Mouse (Mus musculus) liver, adult 2 months (tissue): Measurements from ENCODE around the gene Gaa. TPM values are rescaled to one million over a fixed set of nuclear protein-coding genes. Genes with fewer than 3 reads are reported as not detected.
"Not testable (repeated sequence)": the region's sequence is repeated elsewhere in the genome, so short reads cannot be mapped to it uniquely, and the experiment has no call there.

Experiments used
- DNase-seq: peaks from one replicate; pipeline ENCODE4 v3.0.0-alpha.2; 2011; ENCODE audit warnings: low read depth, low spot score; ENCODE audit errors: extremely low read depth
- H3K27ac ChIP-seq: fragments of 200-500 bp; replicated peaks from 2 replicates; pipeline ENCODE4 v1.5.1; 2012; ENCODE audit warnings: low read depth, mild to moderate bottlenecking, control low read depth, inconsistent platforms, low read length; ENCODE audit not compliant: insufficient read depth
- H3K27me3 ChIP-seq: fragments of 200-500 bp; 2 replicates; pipeline ENCODE4 v1.6.1; 2012; ENCODE audit warnings: mild to moderate bottlenecking, moderate library complexity, low read length, inconsistent platforms; ENCODE audit not compliant: control insufficient read depth, insufficient read depth
- H3K36me3 ChIP-seq: fragments of 200-500 bp; 2 replicates; pipeline ENCODE4 v1.6.1; 2012; ENCODE audit warnings: low read length, inconsistent platforms; ENCODE audit not compliant: control insufficient read depth, insufficient read depth
- H3K4me1 ChIP-seq: fragments of 200-500 bp; 2 replicates; pipeline ENCODE4 v1.6.1; 2011; ENCODE audit warnings: low read length; ENCODE audit not compliant: control insufficient read depth, insufficient read depth
- H3K4me3 ChIP-seq: fragments of 200-500 bp; 2 replicates; pipeline ENCODE4 v1.5.1; 2011; ENCODE audit warnings: low read depth, mild to moderate bottlenecking, control low read depth, low read length, moderate library complexity; ENCODE audit not compliant: insufficient read depth
- H3K79me2 ChIP-seq: fragments of 200-500 bp; 2 replicates; pipeline ENCODE4 v1.6.1; 2012; ENCODE audit warnings: inconsistent platforms, mild to moderate bottlenecking, low read length, moderate library complexity; ENCODE audit not compliant: control insufficient read depth, insufficient read depth
- H3K9ac ChIP-seq: fragments of 200-500 bp; 2 replicates; pipeline ENCODE4 v1.6.1; 2012; ENCODE audit warnings: low read depth, mild to moderate bottlenecking, control low read depth, inconsistent platforms, low read length
- CTCF ChIP-seq: fragments of 200-500 bp; IDR thresholded peaks from 2 replicates; pipeline ENCODE4 v1.5.1; 2011; ENCODE audit warnings: low read depth, low read length, control low read depth
- POLR2A ChIP-seq: fragments of 200-500 bp; IDR thresholded peaks from 2 replicates; pipeline ENCODE4 v1.6.1; 2011; ENCODE audit warnings: low read length, control low read depth; ENCODE audit not compliant: insufficient read depth; ENCODE audit errors: extremely low read depth
- WGBS: fragments of 180-500 bp; shearing (Covaris S2); methylation state at CpG from one replicate; pipeline ENCODE4 v1.1.7; 2018; 5-methylcytosine and 5-hydroxymethylcytosine counted together
- polyA plus RNA-seq: library from polyadenylated mRNA; depleted of rRNA; stranded (reverse); fragments of >200 nt; gene quantifications from 2 replicates; pipeline ENCODE4 v1.2.3, GENCODE M21; 2012
- total RNA-seq: library from RNA; depleted of rRNA; stranded (reverse); fragments of >200 nt; gene quantifications from 2 replicates; pipeline ENCODE4 v1.2.3, GENCODE M21; 2014

Gaa gene
- total and polyA plus RNA-seq, 2 experiments: 22.4 to 119 TPM

DNA sequence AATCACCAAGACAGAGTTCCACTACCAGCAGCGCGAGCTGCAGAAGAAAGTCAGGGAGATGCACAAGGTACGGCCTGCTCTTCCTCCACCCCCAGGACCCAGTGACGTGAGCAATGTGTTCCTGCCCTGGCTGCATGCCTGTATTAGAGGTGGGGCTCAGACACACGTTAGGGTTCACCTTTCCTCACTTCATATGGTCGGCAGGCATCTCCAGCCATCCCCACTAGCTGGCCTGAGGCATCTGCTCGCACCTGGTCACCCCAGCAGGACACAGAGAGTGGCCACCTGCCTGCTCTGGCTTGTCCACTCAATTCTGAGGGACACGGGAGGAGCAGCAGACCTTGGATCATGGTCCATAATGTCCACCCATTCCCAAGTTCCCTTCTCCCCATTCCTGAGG lies 7.7 kb upstream of the Gaa start:
- H3K9ac ChIP-seq: no peak overlapping the region
- no peaks in the 10 kb centered on the region for H3K27me3 ChIP-seq
- H3K4me3 ChIP-seq: no peak overlapping the region
- DNase-seq: no peak
- 0 out of 2 replicates have a peak, but pooled peaks cover 2% of the 10 kb centered on the region for H3K4me1 ChIP-seq
- 90% methylated on average over 8 of the region's 8 CpGs for WGBS
- no peak for TF ChIP-seq POLR2A
- no peak for TF ChIP-seq CTCF
- H3K36me3 ChIP-seq: no peaks in the 10 kb centered on the region
- H3K27ac ChIP-seq: no peak overlapping the region
- H3K79me2 ChIP-seq: no peaks in the 10 kb centered on the region

DNA sequence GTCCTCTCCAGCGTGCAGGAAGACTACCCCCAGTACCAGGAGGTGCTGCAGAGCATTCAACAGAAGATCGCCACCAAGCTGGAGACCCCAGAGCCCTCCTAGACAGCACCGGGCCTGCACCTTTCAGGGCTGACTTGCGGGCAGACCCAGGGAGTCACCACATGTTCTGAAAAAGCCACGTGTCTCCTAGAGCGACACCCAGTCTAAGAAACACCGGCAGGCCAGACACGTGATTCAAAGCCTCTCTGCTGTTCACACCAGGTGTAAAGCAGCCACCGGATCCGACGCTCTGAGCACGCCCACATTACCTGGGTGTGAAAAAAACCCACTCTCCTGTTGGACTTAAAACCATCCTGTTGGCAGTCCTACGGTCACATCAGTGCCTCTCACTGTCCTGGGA lies 3.3 kb upstream of the Gaa start:
- no peak for DNase-seq
- Histone ChIP-seq H3K9ac (no peak overlapping the region), H3K4me1 (peaks cover 4% of the 10 kb centered on the region; the same call in 1 of the 2 replicates), H3K4me3 (no peak overlapping the region), H3K79me2 (no peaks in the 10 kb centered on the region), H3K27ac (no peak overlapping the region), H3K27me3 (no peaks in the 10 kb centered on the region), H3K36me3 (no peaks in the 10 kb centered on the region)
- no peak for TF ChIP-seq POLR2A
- TF ChIP-seq CTCF: no peak
- WGBS: 93% methylated on average over 13 of the region's 13 CpGs

GRCm38 (mm10) chr11:119265811-119266210 lies 1.9 kb upstream of the Gaa start:
- no peak overlapping the region for H3K27ac ChIP-seq
- WGBS: 82% methylated on average over 7 of the region's 7 CpGs
- TF ChIP-seq CTCF (no peak), POLR2A (no peak)
- H3K4me3 ChIP-seq: no peak overlapping the region
- H3K27me3 ChIP-seq: no peaks in the 10 kb centered on the region
- H3K4me1 ChIP-seq: peaks cover 4% of the 10 kb centered on the region; the same call in 1 of the 2 replicates
- no peaks in the 10 kb centered on the region for H3K79me2 ChIP-seq
- DNase-seq: no peak
- no peaks in the 10 kb centered on the region for H3K36me3 ChIP-seq
- no peak overlapping the region for H3K9ac ChIP-seq

- WGBS: 9% methylated on average over 6 of the region's 6 CpGs
- peak; percentile 96 for DNase-seq
- no peaks in the 10 kb centered on the region for H3K79me2 ChIP-seq
- H3K27me3 ChIP-seq: no peaks in the 10 kb centered on the region
- H3K27ac ChIP-seq: peak overlapping the region; percentile 91
- peaks cover 4% of the 10 kb centered on the region; the same call in 1 of the 2 replicates for H3K4me1 ChIP-seq
- no peaks in the 10 kb centered on the region for H3K36me3 ChIP-seq
- H3K4me3 ChIP-seq: no peak overlapping the region
- H3K9ac ChIP-seq: no peak overlapping the region; the same call in 1 of the 2 replicates
- TF ChIP-seq POLR2A (no peak), CTCF (no peak)
Measured at GRCm38 (mm10) chr11:119267241-119267674, 429 bp upstream of the Gaa start.

DNA sequence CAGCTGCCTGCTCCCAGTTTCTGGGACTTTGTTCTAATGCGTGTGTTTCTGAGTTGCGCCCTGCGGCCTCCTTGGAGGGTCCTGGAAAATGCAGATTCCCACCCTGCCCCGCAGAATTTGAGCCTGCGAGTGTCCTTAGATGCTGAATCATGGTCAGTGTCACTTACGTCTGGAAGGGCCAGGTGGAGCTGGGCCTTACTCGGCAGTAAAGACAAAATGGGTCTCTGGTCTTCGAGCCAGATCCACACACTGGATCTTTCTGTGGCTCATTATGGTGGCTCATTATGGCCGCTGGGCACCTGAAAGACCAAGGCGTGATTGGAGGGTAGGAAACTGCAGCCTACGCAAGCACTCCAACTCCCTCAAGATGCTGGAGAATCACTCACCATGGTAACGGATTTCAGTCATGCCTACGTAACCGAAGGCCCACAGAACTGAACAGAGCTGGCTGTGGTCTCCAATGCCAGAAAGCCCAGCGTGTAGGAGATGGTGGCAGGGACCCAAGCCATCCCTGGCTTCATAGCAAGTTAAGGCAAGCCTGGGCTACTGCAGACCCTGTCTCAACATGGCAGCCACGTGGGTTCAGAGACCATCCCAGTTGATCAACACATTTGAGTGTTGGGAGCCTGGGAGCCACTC lies 989 bp downstream of the Gaa start:
- peak; percentile 18 for DNase-seq
- Histone ChIP-seq H3K36me3 (no peaks in the 10 kb centered on the region; the same call in 1 of the 2 replicates), H3K9ac (peak overlapping the region; percentile 2; the same call in 1 of the 2 replicates), H3K27me3 (no peaks in the 10 kb centered on the region), H3K4me3 (no peak overlapping the region; the same call in 1 of the 2 replicates), H3K27ac (peak overlapping the region; percentile 35), H3K4me1 (peaks cover 4% of the 10 kb centered on the region; the same call in 1 of the 2 replicates), H3K79me2 (no peaks in the 10 kb centered on the region)
- TF ChIP-seq POLR2A: no peak
- no peak for TF ChIP-seq CTCF
- 76% methylated on average over 16 of the region's 16 CpGs for WGBS

DNA sequence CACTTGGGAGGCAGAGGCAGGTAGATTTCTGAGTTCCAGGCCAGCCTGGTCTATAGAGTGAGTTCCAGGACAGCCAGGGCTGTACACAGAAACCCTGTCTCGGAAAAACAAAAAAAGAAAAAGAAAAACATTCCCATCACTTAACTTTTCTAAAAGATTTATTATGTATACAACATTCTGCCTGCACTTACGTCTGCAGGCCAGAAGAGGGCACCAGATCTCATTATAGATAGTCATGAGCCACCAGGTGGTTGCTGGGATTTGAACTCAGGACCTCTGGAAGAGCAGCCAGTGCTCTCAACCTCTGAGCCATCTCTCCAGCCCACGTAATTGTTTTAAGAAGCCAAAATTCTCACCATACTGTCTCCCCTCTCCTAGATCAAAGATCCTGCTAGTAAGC lies 4.8 kb downstream of the Gaa start:
- H3K27ac ChIP-seq, H3K4me3 ChIP-seq: not testable (repeated sequence)
- 88% methylated on average over 3 of the region's 3 CpGs for WGBS

More for the DNA sequence above, 4.8 kb downstream of the Gaa start:
- H3K4me1 ChIP-seq, DNase-seq, H3K36me3 ChIP-seq, H3K27me3 ChIP-seq, H3K79me2 ChIP-seq, H3K9ac ChIP-seq: not testable (repeated sequence)
